Mouse (Mus musculus): Measurements from ENCODE around the gene Ccdc171. TPM values are rescaled to one million over a fixed set of nuclear protein-coding genes. Genes with fewer than 3 reads are reported as not detected.

Gene Ccdc171
- total RNA-seq (2023) = 10 to 100 TPM; 10.5 to 13.4 TPM

GRCm38 (mm10) chr4:83524843-83525689, at the start of gene Ccdc171:
Gene Ccdc171, plus strand, starts transcription at chr4:83525545.

GRCm38 (mm10) chr4:83486117-83486901, 39.0 kb upstream of the Ccdc171 start, which contains the start of gene Psip1:
Gene Psip1, minus strand, starts transcription at chr4:83486459.

Other genes starting within 250 kb of the Ccdc171 start
- gene Ttc39b, start 201.3 kb upstream of the Ccdc171 start, total RNA-seq (2023) = 10 to 100 TPM; 65.4 to 82.7 TPM
- gene Snapc3, start 107.8 kb upstream of the Ccdc171 start, total RNA-seq (2023) = 10 to 100 TPM; 42.3 to 46.4 TPM
- gene Psip1, start 39.1 kb upstream of the Ccdc171 start, total RNA-seq (2023) = 100 to 1,000 TPM; 120 to 126 TPM

All from T-cell, adult 66 days (primary cell).